Mouse (Mus musculus) skeletal muscle tissue, adult 2 months (tissue): ENCODE measurements around the gene 9330161L09Rik.
A peak's percentile ranks its signal among the peaks of the same experiment; 100 is the strongest.
"Not testable (repeated sequence)": the region's sequence is repeated elsewhere in the genome, so short reads cannot be mapped to it uniquely, and the experiment has no call there.

Experiments
- DNase-seq: peaks from one replicate; pipeline ENCODE4 v3.0.0-alpha.2; 2012; ENCODE audit warnings: low read depth, low spot score

The 9330161L09Rik gene

GRCm38 (mm10) chr12:103407720-103408119, at the start of gene 9330161L09Rik:
Gene 9330161L09Rik (minus strand): TSS chr12:103407820.
- DNase-seq = no peak

- DNase-seq = no peak
Observed at GRCm38 (mm10) chr12:103457140-103457539, 49.5 kb upstream of the 9330161L09Rik start, which contains the start of gene Ifi27l2b. Gene Ifi27l2b (minus strand): TSS chr12:103457223.

GRCm38 (mm10) chr12:103456727-103457126, 49.1 kb upstream of the 9330161L09Rik start:
- DNase-seq = not testable (repeated sequence)

- no peak for DNase-seq
Observed at GRCm38 (mm10) chr12:103453361-103453760, 45.7 kb upstream of the 9330161L09Rik start.

- no peak for DNase-seq
Observed at GRCm38 (mm10) chr12:103445060-103445459, 37.4 kb upstream of the 9330161L09Rik start.

- DNase-seq = not testable (repeated sequence)
Observed at GRCm38 (mm10) chr12:103444261-103444660, 36.6 kb upstream of the 9330161L09Rik start.

- peak; percentile 48 for DNase-seq
Observed at GRCm38 (mm10) chr12:103443524-103443923, 35.9 kb upstream of the 9330161L09Rik start, which contains the start of gene Ifi27l2a. Gene Ifi27l2a (minus strand): TSS chr12:103443680.

GRCm38 (mm10) chr12:103437601-103438000, 30.0 kb upstream of the 9330161L09Rik start:
- no peak for DNase-seq

GRCm38 (mm10) chr12:103434861-103435260, 27.2 kb upstream of the 9330161L09Rik start:
- DNase-seq = no peak

GRCm38 (mm10) chr12:103433986-103434731, 26.5 kb upstream of the 9330161L09Rik start, which contains the start of gene Ifi27:
Gene Ifi27 (plus strand): TSS chr12:103434211.
- DNase-seq = peak; percentile 94

- no peak for DNase-seq
Observed at GRCm38 (mm10) chr12:103433430-103433829, 25.8 kb upstream of the 9330161L09Rik start.

- DNase-seq = no peak
Observed at GRCm38 (mm10) chr12:103426710-103427109, 19.1 kb upstream of the 9330161L09Rik start.

GRCm38 (mm10) chr12:103425729-103426470, 18.3 kb upstream of the 9330161L09Rik start, which contains the start of gene Ddx24:
Gene Ddx24 (minus strand): TSS chr12:103425830.
- DNase-seq = peak; percentile 99

GRCm38 (mm10) chr12:103425016-103425728, 17.6 kb upstream of the 9330161L09Rik start:
- DNase-seq = no peak

GRCm38 (mm10) chr12:103408144-103408543, 524 bp upstream of the 9330161L09Rik start:
- no peak for DNase-seq

GRCm38 (mm10) chr12:103404131-103404530, 3.5 kb downstream of the 9330161L09Rik start:
- no peak for DNase-seq

GRCm38 (mm10) chr12:103396751-103397150, 10.9 kb downstream of the 9330161L09Rik start:
- no peak for DNase-seq

- no peak for DNase-seq
Observed at GRCm38 (mm10) chr12:103395486-103396275, 11.9 kb downstream of the 9330161L09Rik start.

- DNase-seq = no peak
Observed at GRCm38 (mm10) chr12:103393528-103393927, 14.1 kb downstream of the 9330161L09Rik start.

GRCm38 (mm10) chr12:103391098-103391497, 16.5 kb downstream of the 9330161L09Rik start:
- DNase-seq = no peak

- no peak for DNase-seq
Observed at GRCm38 (mm10) chr12:103389982-103390381, 17.6 kb downstream of the 9330161L09Rik start.
